Mouse (Mus musculus) kidney, adult 18-20 months (tissue): ENCODE data around the gene Atp5h.
"Not testable (repeated sequence)": the region's sequence is repeated elsewhere in the genome, so short reads cannot be mapped to it uniquely, and the experiment has no call there.

Experiments used
- DNase-seq: peaks from one replicate; pipeline ENCODE4 v3.0.0; 2021

Gene Atp5h

DNA sequence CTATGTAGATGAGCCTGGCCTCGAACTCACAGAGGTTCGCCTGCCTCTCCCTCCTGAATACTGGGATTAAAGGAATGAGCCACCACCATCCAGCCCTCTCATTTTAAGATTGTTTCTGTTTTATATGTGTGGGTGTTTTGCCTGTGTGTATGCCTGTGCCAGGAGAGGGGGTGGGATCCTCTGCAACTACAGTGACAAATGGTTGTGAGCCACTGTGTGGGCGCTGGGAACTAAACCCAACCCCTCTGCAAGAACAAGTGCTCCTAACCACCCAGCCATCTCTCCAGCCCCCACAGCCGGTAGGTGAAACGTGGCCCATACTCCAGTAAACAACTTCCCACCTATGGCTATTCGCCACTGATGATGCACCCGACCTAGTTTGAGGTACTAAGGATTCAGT lies 28.4 kb downstream of the Atp5h start:
- no peak for DNase-seq

DNA sequence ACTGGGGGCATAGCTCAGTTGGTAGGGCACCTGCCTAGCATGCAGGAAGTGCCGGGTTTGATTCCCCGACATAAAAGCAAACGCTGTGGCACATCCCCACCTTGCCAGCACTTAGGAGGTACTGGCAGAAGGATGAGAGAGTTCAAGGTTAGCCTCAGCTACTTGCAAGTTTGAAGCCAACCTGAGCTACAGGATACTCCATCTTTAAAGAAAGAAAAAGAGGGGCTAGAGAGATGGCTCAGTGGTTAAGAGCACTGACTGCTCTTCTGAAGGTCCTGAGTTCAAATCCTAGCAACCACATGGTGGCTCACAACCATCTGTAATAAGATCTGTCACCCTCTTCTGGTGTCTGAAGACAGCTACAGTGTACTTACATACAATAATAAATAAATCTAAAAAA lies 32.9 kb downstream of the Atp5h start:
- DNase-seq, result not testable (repeated sequence)

DNA sequence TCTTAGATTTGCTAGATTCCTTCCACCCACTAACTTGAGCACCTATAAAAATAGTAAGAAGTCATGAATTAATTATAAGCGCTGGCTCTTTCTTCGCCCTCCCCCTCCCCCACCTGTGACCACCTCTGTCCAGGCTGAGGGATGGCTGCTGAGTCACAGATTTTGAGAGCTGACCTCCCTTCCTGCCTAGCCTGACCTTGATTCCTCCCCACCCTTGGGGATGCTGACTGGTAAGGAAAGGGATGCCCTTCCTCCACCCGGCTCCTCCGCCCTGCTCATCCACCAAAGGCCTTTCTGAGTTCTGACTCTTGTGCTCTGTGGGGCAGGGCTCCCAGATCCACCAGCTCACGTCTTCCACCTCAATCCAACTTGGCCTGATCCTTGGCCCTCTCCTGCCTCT lies 35.2 kb downstream of the Atp5h start:
- no peak for DNase-seq

DNA sequence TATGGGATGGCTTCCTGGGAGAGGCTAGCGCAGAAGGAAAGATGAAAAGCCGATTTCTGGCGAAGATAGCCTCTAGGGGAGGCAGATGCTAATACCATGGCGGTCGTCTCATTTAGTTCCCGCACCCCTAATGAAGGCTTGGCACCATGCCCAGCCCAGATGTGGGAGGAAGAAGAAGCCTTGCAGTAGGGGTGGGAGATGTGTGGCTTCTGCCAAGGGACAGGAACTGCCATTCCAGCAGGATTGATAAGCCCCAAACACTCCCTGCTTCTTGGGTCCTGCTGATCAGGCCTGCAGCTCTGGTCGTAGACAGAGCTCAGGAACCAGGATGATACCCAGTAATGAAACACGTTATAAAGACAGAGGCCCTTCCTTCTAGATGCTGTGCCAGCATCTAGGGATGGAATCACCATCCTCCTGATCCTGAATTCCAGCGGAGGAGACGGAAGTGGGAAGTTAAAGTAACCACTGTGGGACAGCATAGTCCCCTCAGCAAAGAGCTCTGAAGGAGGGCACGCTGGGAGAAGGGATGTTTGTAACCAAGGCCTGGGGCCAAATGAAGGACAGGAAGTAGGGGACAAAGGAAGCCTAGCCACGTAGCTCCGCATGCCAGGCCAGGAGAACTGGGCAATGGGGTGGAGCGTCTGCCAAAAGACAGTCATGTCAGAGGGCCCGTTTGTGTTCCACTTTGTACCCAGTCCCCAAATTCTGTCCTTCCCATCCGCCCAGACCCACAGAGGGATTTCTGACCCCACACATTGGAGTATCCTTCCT lies 35.9 kb downstream of the Atp5h start:
- no peak for DNase-seq

DNA sequence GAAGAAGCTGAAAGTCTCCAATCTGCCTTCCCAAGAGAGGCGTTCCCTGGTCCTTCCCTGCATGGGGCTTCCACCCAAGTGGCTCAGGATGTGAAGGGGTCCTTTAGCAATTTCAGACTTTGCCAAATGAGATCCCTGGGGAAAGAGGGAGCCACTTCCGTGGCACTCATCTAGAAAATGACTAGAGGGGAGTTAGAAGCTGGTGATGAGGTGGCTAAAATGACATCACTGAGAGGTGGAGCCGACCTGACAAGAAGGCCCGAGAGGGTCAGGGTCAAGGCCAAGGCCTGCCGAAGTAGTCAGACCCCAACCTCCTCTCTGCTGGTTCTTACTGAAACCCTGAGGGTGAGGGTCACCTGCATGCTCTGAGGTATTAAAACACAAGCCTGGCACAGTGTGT lies 36.9 kb downstream of the Atp5h start:
- DNase-seq, result no peak

DNA sequence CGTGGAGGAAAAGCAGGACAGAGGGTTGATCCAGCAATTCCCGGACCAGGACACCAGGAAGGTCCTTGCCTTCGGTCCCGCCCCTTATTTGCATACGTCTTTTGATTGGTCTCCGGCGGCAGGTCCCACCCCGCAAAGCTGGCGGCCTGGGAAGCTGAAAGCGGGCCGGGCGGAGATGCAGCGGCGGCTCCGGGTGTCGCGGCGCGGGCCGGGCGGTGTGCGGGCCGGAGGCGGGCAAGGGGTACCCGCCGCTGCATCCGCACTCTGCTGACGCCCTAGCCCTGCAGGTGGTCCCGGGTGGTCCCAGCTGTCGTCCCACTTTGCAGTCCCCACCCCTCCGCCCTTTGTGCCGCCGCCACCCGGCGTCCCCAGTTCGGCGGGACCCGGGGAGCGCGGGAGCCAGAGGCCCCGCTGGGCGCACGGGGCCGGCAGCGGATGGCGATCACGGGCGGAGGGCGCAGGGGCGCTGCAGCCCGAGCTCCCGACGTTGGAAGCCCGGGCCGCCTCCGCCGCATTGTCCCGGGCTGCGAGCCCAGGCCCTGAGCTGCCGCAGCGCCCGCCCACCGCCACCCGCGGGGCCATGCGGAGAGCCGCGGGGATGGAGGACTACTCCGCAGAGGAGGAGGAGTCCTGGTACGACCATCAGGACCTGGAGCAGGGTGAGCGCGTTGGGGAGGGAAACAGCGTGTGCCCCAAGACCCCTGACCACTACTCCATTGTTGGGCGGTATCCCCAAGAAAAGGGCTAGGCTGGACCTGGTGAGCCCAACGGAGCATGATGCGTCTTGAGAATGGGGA lies 37.8 kb downstream of the Atp5h start, which contains the start of gene Cdr2l:
TSS of gene Cdr2l (plus strand) at position 174 of the 797 bp plus-strand sequence.
- peak; percentile 92 for DNase-seq

DNA sequence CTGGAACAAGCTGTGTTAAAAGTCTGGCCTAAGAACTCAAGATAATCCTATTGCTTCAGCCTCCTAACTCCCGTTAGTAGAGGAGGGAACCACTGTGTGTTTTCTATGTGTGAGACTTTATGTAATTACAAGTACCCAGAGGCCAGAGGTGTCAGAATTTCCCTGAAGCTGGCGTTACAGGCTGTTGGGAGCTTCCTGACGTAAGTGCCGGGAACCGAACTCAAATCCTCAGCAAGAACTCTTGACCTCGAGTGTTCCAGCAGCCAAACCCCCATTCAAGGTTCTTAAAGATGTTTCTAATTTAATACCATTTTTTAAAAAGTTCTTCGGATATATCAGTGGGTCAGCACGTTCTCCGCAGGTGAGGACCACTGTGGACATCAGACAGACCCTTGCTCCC lies 38.5 kb downstream of the Atp5h start:
- DNase-seq, result no peak

DNA sequence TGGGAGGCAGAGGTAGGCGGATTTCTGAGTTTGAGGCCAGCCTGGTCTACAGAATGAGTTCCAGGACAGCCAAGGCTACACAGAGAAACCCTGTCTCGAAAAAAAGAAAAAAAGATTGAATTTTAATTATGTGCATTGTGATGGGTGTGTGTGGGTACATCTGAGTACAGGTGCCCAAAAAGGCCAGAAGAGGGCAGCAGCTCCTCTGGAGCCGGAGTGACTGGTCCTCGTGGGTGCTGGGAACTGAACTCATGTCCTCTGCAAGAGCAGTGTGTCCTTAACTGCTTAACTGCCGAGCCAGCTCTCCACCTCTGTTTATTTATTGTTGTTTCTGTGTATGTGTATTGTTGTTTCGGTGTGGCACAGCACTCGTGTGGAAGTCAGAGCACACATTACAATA lies 41.9 kb downstream of the Atp5h start:
- no peak for DNase-seq

DNA sequence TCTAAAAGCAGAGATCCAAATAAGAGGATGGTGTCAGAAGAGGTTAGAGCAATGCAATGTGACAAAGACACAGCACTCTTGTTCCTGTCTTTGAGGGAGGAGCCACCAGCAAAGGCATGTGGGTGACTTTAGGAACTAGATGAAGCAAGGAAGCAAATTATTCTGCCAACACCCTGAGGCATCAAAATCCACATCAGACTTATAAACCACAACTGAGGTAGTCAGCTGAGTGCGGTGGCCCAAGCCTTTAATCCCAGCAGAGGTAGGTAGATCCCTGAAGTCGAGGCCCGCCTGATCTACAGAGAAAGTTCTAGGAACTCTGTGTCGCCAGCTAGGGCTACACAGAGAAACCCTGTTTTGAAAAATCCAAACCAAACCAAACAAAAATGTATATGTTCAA lies 42.5 kb downstream of the Atp5h start:
- DNase-seq, result no peak

DNA sequence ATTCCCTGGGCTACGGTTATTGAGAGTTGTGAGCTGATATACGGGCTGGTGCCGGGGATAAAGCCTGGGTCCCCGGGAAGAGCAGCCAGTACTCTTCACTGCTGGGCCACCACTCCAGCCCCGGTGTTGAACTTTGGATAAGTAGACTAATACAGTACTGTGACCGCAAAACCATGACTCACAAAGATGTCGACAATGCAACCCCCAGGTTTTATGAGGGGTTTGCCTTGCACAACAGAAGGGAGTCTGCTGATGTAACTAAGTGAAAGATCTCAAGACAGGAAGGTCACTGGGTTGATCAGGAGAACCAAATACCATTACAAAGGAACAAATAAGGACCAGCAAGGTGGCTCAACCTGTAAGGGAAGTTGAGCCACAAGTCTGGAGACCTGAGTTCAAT lies 43.0 kb downstream of the Atp5h start:
- no peak for DNase-seq

DNA sequence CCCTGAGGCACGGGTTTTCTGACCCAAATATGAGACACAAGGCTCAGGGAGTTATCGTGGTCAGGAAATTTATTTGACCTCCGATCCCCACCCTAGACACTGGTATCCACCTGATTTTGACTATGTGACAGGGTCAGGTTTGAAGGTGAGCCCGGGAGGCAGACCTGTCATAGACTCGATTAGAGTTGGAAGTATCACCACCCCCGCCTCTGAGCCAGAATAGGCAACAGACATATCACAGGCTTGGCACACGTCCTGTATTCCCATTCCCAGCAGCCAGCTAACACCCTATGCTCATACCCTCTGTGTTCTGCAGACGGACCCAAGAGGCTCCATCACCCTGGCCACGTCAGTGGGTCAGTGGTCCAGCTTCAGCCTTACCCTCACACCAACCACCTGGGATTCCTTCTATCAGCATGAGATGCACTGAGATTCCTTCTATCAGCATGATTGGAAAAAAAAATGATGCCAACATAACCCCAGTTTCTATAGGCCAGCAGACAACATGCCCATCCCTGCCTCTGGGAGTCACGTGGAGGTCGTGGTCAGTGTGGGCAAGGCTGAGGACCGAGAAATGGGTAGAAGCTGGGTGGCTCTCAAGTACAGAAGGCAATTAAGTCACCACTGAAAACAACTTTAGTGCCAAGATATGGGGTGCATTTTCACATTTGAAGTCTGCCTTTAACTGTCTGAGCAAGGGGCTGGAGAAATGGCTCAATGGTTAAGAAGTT lies 44.9 kb downstream of the Atp5h start:
- no peak for DNase-seq

DNA sequence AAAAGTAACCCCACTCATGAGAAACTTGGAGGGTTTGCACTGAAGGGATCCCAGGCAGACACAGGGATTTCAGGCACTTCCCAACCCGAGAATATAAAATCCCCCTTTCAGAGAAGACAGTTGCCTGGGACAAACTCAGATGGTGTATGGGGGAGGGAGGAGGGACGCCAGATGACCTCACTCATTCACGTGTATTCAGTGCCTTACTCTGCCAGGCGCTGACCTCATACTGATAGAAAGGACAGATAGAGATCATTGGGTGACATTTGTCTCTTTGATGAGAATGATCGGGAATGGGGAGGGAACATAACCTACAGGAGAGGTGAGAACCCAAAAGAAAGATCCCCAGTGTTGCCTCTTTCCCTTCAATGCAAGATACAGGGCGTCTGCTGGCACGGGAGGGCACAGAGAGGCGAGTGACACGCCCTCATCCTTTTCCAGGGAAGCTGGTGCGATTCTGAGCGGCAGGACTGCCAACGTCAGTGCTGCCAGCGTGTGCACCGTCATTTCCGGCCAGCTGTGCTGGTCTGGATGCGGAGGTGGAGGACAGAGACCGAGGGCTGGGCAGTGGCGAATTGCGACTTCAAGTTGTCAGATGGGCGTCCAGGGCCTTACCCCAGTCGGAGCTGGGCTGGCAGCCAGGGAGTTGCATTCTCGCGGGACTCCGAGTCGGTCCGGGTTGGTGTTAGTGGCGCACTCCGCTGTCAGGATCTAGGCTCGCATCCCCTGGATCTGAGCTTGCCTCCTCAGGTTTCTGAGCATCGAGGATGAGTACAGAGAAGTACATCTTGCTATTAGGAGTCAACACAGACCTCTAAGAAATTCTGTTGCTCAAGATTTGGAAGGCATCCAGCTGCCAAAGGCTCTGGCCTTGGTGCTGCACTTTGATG lies 45.7 kb downstream of the Atp5h start:
- peak; percentile 68 for DNase-seq

DNA sequence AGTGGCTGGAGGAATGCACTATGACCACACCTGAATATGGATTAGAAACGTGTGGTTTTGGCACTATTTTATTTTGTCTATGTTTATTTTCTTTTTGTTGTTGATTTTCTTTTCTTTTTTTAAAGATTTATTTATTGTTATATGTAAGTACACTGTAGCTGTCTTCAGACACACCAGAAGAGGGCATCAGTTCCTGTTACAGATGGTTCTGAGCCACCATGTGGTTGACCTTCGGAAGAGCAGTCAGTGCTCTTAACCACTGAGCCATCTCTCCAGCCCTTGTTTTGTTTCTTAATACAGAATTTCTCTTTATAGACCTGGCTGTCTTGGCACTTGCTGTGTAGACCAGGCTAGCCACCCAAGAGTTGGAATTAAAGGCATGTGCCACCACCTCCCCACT lies 47.0 kb downstream of the Atp5h start:
- no peak for DNase-seq

DNA sequence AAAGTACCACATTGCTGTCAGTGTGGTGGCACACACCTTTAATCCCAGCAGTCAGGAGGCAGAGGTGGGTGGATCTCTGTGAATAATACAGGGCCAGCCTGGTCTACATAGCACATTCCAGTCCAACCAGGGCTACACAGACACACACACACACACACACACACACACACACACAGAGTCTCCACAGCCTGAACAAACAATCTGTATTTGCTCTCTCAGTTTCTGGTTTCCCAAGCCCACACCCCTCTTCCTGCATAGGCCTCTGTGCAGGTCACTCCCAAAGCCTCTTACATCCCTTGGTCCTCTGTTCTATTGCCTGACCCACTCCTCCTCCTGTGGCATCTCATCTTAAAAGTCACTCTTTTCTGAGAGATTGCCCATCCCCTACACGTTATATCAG lies 47.7 kb downstream of the Atp5h start:
- no peak for DNase-seq

DNA sequence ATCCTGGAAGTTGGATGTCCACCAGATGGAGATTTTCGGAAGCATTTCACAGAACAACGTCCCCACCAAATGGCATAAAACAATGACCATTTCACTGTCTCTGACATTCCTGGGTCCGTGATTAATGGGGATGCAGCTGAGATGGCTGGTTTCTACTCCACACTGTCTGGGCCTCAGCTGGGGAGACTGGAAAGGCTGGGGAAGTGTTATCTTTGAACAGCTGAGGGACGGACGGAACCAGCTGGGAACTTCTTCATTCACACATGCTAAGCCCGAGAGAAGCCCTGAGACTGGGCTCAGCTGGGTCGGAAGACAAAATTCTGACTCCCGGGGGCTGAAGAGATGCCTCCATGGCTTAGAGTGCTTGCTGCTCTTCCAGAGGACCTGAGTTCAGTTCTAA lies 48.4 kb downstream of the Atp5h start:
- no peak for DNase-seq

DNA sequence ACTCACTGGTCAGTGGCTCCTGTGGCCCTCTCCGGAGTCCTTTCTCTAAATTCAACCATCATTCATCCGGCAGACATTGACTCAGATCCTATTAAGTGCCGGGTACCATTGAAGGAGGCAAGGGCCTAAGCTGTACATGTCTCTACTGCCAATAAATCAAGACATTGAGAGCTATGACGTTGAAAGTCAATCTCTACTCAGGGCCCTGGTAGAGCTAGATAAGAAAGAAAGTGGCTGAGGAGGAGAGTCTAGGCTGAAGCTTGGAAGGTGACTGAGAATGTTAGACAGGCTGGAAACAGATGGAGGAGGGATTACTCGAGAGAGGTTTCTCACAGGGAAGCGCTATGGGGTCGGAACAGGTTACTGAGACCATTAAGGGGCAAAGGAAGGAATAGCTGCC lies 49.4 kb downstream of the Atp5h start:
- DNase-seq, result no peak

DNA sequence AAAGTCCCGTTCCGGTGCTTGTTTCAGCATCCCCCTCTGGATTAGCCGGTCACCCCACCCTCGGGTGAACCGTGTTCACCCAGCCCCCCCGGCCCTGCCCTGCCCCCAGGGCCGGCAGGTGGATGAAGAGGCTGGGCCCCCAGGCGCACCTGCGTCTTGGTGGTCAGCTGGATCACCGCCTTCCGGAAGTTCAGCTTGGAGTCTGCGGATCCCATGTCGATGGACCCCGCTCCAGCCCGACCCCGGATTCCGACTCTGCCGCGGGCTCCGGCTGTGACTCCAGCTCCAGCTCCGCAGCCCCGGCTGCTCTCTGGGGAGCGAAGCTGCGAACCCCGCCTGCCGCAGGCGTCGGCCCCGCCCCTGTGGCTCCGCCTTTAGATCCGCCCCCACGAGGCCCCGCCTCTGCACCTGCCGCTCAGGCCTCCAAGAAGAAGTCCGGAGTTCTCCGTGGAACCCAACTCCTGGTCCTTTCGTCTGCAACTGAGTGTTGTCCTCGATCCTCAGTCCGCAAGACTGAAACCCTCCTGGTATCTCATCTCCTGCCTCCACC lies 52.3 kb downstream of the Atp5h start, which contains the start of gene Hid1:
TSS of gene Hid1 (minus strand) at position 362 of the 550 bp plus-strand sequence.
- peak; percentile 90 for DNase-seq

DNA sequence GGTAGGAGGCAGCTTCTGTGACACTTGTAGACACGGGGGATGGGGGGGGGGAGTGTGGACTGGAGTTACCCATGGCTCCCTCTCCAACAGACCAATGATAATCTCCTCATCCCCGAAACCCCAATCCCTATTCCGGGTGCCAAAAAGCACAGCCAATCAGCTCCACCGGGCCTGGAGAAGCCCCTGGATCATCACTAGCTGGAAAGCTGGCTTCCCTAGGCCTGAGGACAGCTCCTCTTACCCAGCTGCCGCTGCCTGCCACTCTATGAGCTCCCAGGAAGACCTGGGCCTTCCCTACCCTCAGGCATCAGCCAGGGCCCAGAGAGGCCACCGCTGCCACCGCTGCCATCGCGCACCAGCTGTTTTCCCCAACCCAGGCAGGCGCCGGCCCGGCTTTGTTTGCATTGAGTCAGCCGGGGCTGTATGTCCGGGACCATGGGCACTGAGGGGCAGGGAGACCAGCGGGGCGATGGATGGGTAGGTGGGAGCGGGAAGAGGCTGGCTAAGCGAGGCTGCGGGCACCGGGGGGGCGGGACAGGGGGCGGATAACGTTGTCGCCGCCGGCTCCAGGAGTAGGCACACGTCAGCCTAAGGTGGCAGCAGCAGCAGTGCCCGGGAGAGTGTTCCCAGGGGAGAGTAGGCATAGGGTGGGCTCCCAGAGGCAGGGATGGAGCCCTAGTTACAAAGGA lies 52.9 kb downstream of the Atp5h start:
- DNase-seq, result no peak

DNA sequence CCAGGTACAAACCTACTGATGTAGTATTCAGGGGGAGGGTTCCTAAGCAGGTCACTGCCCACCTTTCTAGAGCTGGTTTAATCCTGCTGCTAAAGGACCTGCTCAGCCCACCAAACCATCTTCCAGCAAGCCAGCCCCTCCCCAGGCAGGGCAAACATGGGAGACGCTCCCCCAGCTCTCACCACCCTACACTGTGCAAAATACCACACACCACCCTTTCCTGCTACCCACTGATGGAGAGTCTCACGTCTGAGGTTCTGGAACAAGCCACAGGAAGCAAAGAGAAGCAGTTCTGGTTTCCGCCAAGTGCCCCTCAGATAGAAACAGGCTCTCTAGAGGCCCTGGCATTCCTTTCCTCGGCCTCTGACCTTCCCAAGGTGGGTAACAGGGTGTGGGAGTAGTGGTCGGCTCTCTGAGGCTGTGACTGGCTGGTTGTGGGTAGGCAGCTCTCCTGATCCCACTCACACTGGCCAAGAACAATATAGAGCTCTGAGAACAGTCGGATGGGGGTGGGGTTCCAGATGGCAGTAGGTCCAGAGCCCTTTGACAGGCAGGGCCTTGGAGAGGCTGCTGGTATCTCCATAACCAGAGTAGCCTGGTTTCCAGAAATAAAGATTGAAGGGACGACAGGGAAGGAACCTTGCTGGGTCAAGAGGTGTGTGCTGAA lies 53.6 kb downstream of the Atp5h start:
- DNase-seq, result no peak
